Mouse (Mus musculus) myocyte (in vitro differentiated cells): ENCODE data around the gene Epha6.

Experiments
- CEBPB ChIP-seq: IDR thresholded peaks from 2 replicates; pipeline ENCODE4 v1.6.1; 2011; ENCODE audit warnings: mild to moderate bottlenecking, moderate library complexity; ENCODE audit not compliant: poor library complexity, insufficient read depth, severe bottlenecking
- MAX ChIP-seq: IDR thresholded peaks from one replicate; pipeline ENCODE4 v1.6.1; 2011; ENCODE audit warnings: low read depth, mild to moderate bottlenecking, control low read depth
- POLR2A ChIP-seq: IDR thresholded peaks from one replicate; pipeline ENCODE4 v1.6.1; 2011; ENCODE audit warnings: low read depth, mild to moderate bottlenecking, control low read depth, moderate library complexity; ENCODE audit not compliant: insufficient read length
- POLR2AphosphoS2 ChIP-seq: IDR thresholded peaks from one replicate; pipeline ENCODE4 v1.6.1; 2011; ENCODE audit warnings: low read depth, control low read depth; ENCODE audit not compliant: insufficient read length

GRCm38 (mm10) chr16:60274109-60274508, 331.2 kb downstream of the Epha6 start:
- TF ChIP-seq POLR2A (no peak), CEBPB (no peak), POLR2AphosphoS2 (no peak), MAX (no peak)
